Mouse (Mus musculus): Measurements from ENCODE around the gene Tmem186. TPM values are rescaled to one million over a fixed set of nuclear protein-coding genes. Genes with fewer than 3 reads are reported as not detected.

The Tmem186 gene
- polyA plus RNA-seq, 1 experiment from 2014 or later = 22.9 TPM

- Histone ChIP-seq H3K4me1 (replicated peaks) (peaks cover 21% of the 10 kb centered on the region), H3K9ac (replicated peaks) (no peak overlapping the region), H3K4me3 (replicated peaks) (no peak overlapping the region), H3K27ac (no peak overlapping the region), H3K36me3 (no peaks in the 10 kb centered on the region), H3K27me3 (peaks cover 7% of the 10 kb centered on the region), H3K9me3 (no peaks in the 10 kb centered on the region), H3K4me2 (no peak overlapping the region)
- no peak for ATAC-seq (ENCODE audit: insufficient number of reproducible peaks, insufficient read depth, low FRiP score, low TSS enrichment, low read depth)
- 3% methylated on average over 8 of the region's 8 CpGs for WGBS
These were observed 36.7 kb upstream of the Tmem186 start for GRCm38 (mm10) chr16:8674165-8674564.

DNA sequence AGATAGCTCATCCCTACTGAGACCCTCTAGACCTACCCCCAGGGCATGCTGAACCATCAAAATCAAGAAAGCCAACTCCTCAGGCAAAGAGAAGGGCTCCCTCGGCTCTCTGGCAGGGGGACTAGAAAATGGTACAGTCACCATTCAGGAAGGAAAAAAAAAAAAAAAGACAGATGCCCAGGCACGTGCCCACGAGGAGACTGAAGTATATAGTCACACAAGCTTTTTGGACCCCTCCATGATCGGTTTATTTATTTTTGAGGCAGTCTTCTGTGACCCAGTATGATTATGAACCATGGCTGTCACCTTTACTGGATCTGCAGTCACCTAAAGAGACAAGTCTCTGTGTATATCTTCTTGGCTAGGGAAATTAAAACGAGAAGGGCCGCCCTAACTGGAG is 35.8 kb upstream of the Tmem186 start:
- no peak overlapping the region for H3K27ac ChIP-seq
- H3K27me3 ChIP-seq = peaks cover 7% of the 10 kb centered on the region
- H3K36me3 ChIP-seq = 0 out of 2 replicates have a peak, but pooled peaks cover 4% of the 10 kb centered on the region
- H3K9ac ChIP-seq (replicated peaks) = no peak overlapping the region
- H3K4me2 ChIP-seq = no peak overlapping the region
- no peak for ATAC-seq (ENCODE audit: insufficient number of reproducible peaks, insufficient read depth, low FRiP score, low TSS enrichment, low read depth)
- H3K9me3 ChIP-seq = no peaks in the 10 kb centered on the region
- WGBS = 68% methylated on average over 6 of the region's 6 CpGs
- peaks cover 30% of the 10 kb centered on the region for H3K4me1 ChIP-seq (replicated peaks)
- H3K4me3 ChIP-seq (replicated peaks) = no peak overlapping the region

GRCm38 (mm10) chr16:8672811-8673210 is 35.3 kb upstream of the Tmem186 start:
- Histone ChIP-seq H3K9me3 (no peaks in the 10 kb centered on the region), H3K4me1 (replicated peaks) (peaks cover 35% of the 10 kb centered on the region), H3K4me3 (replicated peaks) (no peak overlapping the region), H3K36me3 (0 out of 2 replicates have a peak, but pooled peaks cover 4% of the 10 kb centered on the region), H3K27me3 (peaks cover 7% of the 10 kb centered on the region), H3K27ac (no peak overlapping the region), H3K9ac (replicated peaks) (no peak overlapping the region), H3K4me2 (peak overlapping the region; percentile 61; the same call in 1 of the 2 replicates)
- no peak for ATAC-seq (ENCODE audit: insufficient number of reproducible peaks, insufficient read depth, low FRiP score, low TSS enrichment, low read depth)

GRCm38 (mm10) chr16:8672350-8672687 is 34.8 kb upstream of the Tmem186 start:
- 0 out of 2 replicates have a peak, but pooled peaks cover 4% of the 10 kb centered on the region for H3K36me3 ChIP-seq
- H3K4me1 ChIP-seq (replicated peaks) = peaks cover 37% of the 10 kb centered on the region
- H3K27me3 ChIP-seq = peaks cover 7% of the 10 kb centered on the region
- under 1% methylated on average over 18 of the region's 18 CpGs for WGBS
- H3K27ac ChIP-seq = no peak overlapping the region
- ATAC-seq (ENCODE audit: insufficient number of reproducible peaks, insufficient read depth, low FRiP score, low TSS enrichment, low read depth) = no peak
- H3K4me2 ChIP-seq = peak overlapping the region; percentile 61
- H3K9me3 ChIP-seq = no peaks in the 10 kb centered on the region
- H3K4me3 ChIP-seq (replicated peaks) = peak overlapping the region; percentile 65
- peak overlapping the region; percentile 71 for H3K9ac ChIP-seq (replicated peaks)

GRCm38 (mm10) chr16:8671551-8672349 is 34.2 kb upstream of the Tmem186 start, which contains the start of gene Carhsp1:
Carhsp1 (minus strand) TSS chr16:8672155.
- peak; percentile 87 for ATAC-seq (ENCODE audit: insufficient number of reproducible peaks, insufficient read depth, low FRiP score, low TSS enrichment, low read depth)
- Histone ChIP-seq H3K4me1 (replicated peaks) (peaks cover 37% of the 10 kb centered on the region), H3K27ac (peak within 1 kb of the TSS; percentile 91), H3K9me3 (no peaks in the 10 kb centered on the region), H3K4me3 (replicated peaks) (peak within 1 kb of the TSS; percentile 65), H3K27me3 (peaks cover 7% of the 10 kb centered on the region), H3K36me3 (0 out of 2 replicates have a peak, but pooled peaks cover 4% of the 10 kb centered on the region), H3K9ac (replicated peaks) (peak within 1 kb of the TSS; percentile 71), H3K4me2 (peak within 1 kb of the TSS; percentile 61)
- WGBS = under 1% methylated on average over 67 of the region's 67 CpGs

DNA sequence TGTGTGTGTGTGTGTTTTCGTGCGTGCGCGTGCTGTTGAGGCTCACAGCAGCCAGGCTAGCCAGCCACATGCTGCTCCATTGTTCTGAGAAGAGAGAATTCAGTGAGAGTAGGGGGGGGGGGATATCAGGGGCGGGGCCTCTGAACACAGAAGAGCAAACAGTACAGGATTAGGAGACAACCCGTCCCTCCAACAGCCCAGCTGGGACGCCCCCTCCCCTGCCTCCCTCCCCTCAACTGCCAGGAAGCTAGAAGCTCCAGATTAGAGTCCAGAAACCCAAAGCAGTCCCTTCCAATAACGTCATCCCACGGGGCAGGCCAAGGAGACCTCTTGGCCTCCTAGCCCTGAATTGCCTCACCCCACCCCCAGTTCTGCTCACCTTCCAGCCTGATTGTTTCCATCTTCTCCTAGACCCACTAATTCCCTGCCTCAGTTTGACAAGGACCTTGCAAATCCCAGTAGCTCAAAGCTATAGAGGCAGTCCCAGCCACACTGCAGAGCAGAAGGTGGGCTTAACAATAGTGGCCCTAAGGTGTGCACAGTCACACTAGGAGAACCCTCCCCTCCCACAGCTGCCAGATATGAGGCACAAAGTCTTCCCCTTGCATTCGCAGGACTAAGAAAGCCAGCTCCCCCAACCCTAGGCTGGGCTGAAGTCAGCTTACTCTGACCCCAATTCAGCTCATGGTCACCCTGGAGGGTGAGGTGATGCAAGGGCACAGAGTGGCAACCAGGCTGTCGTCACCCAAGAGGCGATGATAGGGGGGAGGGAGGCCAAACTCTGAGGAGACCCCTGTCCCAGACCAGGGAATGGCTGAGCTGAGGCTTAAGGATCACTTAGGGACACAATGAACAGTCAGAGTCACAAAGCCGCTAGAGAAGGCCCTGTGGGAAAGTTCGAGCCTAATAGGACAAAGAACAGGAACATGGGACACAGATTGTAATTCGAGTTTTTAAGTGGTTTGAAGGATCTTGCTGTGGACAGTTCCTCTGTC is 32.8 kb upstream of the Tmem186 start:
- peaks cover 46% of the 10 kb centered on the region for H3K4me1 ChIP-seq (replicated peaks)
- H3K27ac ChIP-seq = peak overlapping the region; percentile 91
- peak overlapping the region; percentile 65 for H3K4me3 ChIP-seq (replicated peaks)
- no peaks in the 10 kb centered on the region for H3K9me3 ChIP-seq
- ATAC-seq (ENCODE audit: insufficient number of reproducible peaks, insufficient read depth, low FRiP score, low TSS enrichment, low read depth) = peak; percentile 4; the same call in 1 of the 2 replicates
- 7% methylated on average over 15 of the region's 15 CpGs for WGBS
- H3K4me2 ChIP-seq = peak overlapping the region; percentile 61
- peak overlapping the region; percentile 71 for H3K9ac ChIP-seq (replicated peaks)
- peaks cover 7% of the 10 kb centered on the region for H3K27me3 ChIP-seq
- H3K36me3 ChIP-seq = peaks cover 14% of the 10 kb centered on the region; the same call in 1 of the 2 replicates

GRCm38 (mm10) chr16:8669432-8669831 is 31.9 kb upstream of the Tmem186 start:
- Histone ChIP-seq H3K4me3 (replicated peaks) (peak overlapping the region; percentile 65), H3K9me3 (no peaks in the 10 kb centered on the region), H3K36me3 (peaks cover 14% of the 10 kb centered on the region; the same call in 1 of the 2 replicates), H3K27me3 (peaks cover 7% of the 10 kb centered on the region), H3K4me1 (replicated peaks) (peaks cover 46% of the 10 kb centered on the region), H3K4me2 (peak overlapping the region; percentile 61), H3K27ac (0 out of 2 replicates have a peak overlapping the region, but pooled peaks have one; percentile 91), H3K9ac (replicated peaks) (peak overlapping the region; percentile 71)
- 66% methylated on average over 5 of the region's 5 CpGs for WGBS
- no peak for ATAC-seq (ENCODE audit: insufficient number of reproducible peaks, insufficient read depth, low FRiP score, low TSS enrichment, low read depth)

GRCm38 (mm10) chr16:8668386-8668785 is 30.9 kb upstream of the Tmem186 start:
- H3K4me1 ChIP-seq (replicated peaks) = peaks cover 46% of the 10 kb centered on the region
- peaks cover 7% of the 10 kb centered on the region for H3K27me3 ChIP-seq
- H3K9me3 ChIP-seq = no peaks in the 10 kb centered on the region
- ATAC-seq (ENCODE audit: insufficient number of reproducible peaks, insufficient read depth, low FRiP score, low TSS enrichment, low read depth) = no peak
- H3K9ac ChIP-seq (replicated peaks) = no peak overlapping the region
- 83% methylated on average over 2 of the region's 2 CpGs for WGBS
- H3K4me2 ChIP-seq = no peak overlapping the region
- H3K36me3 ChIP-seq = peaks cover 24% of the 10 kb centered on the region; the same call in 1 of the 2 replicates
- H3K4me3 ChIP-seq (replicated peaks) = no peak overlapping the region
- H3K27ac ChIP-seq = no peak overlapping the region

GRCm38 (mm10) chr16:8667814-8668213 is 30.3 kb upstream of the Tmem186 start:
- H3K36me3 ChIP-seq = peaks cover 30% of the 10 kb centered on the region
- peaks cover 46% of the 10 kb centered on the region for H3K4me1 ChIP-seq (replicated peaks)
- H3K27me3 ChIP-seq = 0 out of 2 replicates have a peak, but pooled peaks cover 2% of the 10 kb centered on the region
- no peak overlapping the region for H3K4me2 ChIP-seq
- WGBS = 77% methylated on average over 4 of the region's 4 CpGs
- 0 out of 2 replicates have a peak overlapping the region, but pooled peaks have one; percentile 9 for H3K9ac ChIP-seq (replicated peaks)
- ATAC-seq (ENCODE audit: insufficient number of reproducible peaks, insufficient read depth, low FRiP score, low TSS enrichment, low read depth) = no peak
- H3K9me3 ChIP-seq = no peaks in the 10 kb centered on the region
- H3K4me3 ChIP-seq (replicated peaks) = no peak overlapping the region
- no peak overlapping the region for H3K27ac ChIP-seq

- H3K4me3 ChIP-seq (replicated peaks) = no peak overlapping the region
- no peak overlapping the region for H3K9ac ChIP-seq (replicated peaks)
- 82% methylated on average over 7 of the region's 7 CpGs for WGBS
- H3K4me1 ChIP-seq (replicated peaks) = peaks cover 46% of the 10 kb centered on the region
- peaks cover 35% of the 10 kb centered on the region for H3K36me3 ChIP-seq
- no peak overlapping the region for H3K4me2 ChIP-seq
- H3K27ac ChIP-seq = no peak overlapping the region
- no peaks in the 10 kb centered on the region for H3K9me3 ChIP-seq
- no peaks in the 10 kb centered on the region for H3K27me3 ChIP-seq
- no peak for ATAC-seq (ENCODE audit: insufficient number of reproducible peaks, insufficient read depth, low FRiP score, low TSS enrichment, low read depth)
These were observed 29.7 kb upstream of the Tmem186 start for GRCm38 (mm10) chr16:8667261-8667660.

DNA sequence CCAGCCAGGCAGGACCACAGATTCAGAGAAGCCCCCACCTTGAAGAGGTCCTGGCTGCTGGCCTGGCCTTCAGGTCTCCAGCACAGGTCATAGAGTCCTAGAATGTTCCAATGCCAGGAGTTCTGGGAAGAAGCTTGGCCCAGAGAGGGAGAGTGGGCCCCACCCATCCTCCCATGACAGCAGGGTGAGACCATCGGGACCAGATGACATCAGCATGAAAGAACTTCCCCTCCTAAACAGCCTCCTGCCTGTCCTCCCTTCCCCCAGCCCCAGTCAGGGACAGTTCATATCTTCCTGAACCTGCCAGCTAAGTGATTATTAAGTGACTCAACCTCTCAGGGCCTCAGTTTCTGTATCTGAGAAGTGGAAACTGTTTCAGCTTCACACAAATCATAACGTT is 28.9 kb upstream of the Tmem186 start:
- ATAC-seq (ENCODE audit: insufficient number of reproducible peaks, insufficient read depth, low FRiP score, low TSS enrichment, low read depth) = no peak
- Histone ChIP-seq H3K4me1 (replicated peaks) (peaks cover 46% of the 10 kb centered on the region), H3K4me3 (replicated peaks) (no peak overlapping the region), H3K27ac (no peak overlapping the region), H3K36me3 (peaks cover 43% of the 10 kb centered on the region), H3K9me3 (no peaks in the 10 kb centered on the region), H3K27me3 (no peaks in the 10 kb centered on the region), H3K4me2 (no peak overlapping the region), H3K9ac (replicated peaks) (no peak overlapping the region)
- 57% methylated on average over 2 of the region's 2 CpGs for WGBS
